ENCODE assay signal across 16 mouse cellular contexts in the genomic region with DNA sequence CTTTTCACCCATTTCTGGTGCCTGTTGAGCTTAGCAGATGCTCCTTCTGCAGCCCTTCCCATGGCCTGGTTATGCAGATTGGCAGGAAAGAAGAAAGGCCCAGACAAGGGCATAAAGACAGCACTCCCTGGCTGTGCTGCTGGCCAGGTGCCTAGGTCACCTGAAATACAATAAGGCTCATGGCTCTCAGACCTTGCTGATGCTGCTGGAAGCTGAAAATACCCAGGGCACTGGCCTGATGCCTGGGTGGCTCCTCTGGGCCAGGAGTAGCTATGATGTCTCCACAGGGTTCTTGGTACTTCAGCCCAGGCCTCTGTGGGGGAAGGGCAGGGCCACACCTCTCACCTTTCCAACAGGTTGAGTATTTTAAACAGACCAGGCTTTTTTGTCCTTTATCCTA.
DNase-seq lines count a peak whose midpoint lies in the region; ATAC-seq lines count a peak whose summit lies in the region.
"Had no signal": no experiment of that assay in that cellular context is flagged by ENCODE, and none has a peak within 500 bp of the region (broad histone marks: within the 10 kb centered on the region; RNA-seq: fewer than 3 reads in every experiment).

No protein-coding gene starts in this region.

- DNase-seq in gastrocnemius, adult 18-20 months (ENCODE audit: low spot score) = peak; percentile 91
- no peak for DNase-seq in gastrocnemius, postnatal 4 days (ENCODE audit: low spot score in 2 of 2)
- peak; percentile 91 for DNase-seq in brain, adult 2 months (ENCODE audit: low read depth, low spot score)
- DNase-seq in cerebellum, postnatal 10 days = peak; percentile 35 to 55
- peak; percentile 87 for DNase-seq in gastrocnemius, postnatal 25 days
- DNase-seq in kidney, postnatal 25 days = no peak
- no peak for DNase-seq in urinary bladder, adult 2 months (ENCODE audit: low spot score)
- DNase-seq: adrenal gland, postnatal 36 days; kidney, postnatal 14 days; layer of hippocampus, adult 9-11 months; lung, postnatal 10 days; spleen, adult 18-20 months; thymus, adult 2 months had no signal

- ATAC-seq in CD4-positive, CD25-positive, alpha-beta regulatory T cell, adult 4 months = no peak
- ATAC-seq: intestine, embryonic 15.5 days; midbrain, embryonic 16.5 days had no signal

Comparison
In these comparisons a context has a peak if more than half of its experiments do, and no peak if none do; other contexts are left out.
1. DNase-seq: peak in gastrocnemius, adult 18-20 months (single experiment), brain, adult 2 months (single experiment), cerebellum, postnatal 10 days (2 of 2) and gastrocnemius, postnatal 25 days (single experiment); none in gastrocnemius, postnatal 4 days (0 of 2), kidney, postnatal 25 days (0 of 2) and urinary bladder, adult 2 months (single experiment).